Mouse (Mus musculus) right cerebral cortex, adult 2 months (tissue): ENCODE measurements around the gene N4bp2.

ENCODE experiments used
- DNase-seq, 2 experiments: peaks; one replicate each; pipeline ENCODE4 v3.0.0; 2021 to 2022; ENCODE audit warnings: low spot score in 2 of 2

Gene N4bp2

DNA sequence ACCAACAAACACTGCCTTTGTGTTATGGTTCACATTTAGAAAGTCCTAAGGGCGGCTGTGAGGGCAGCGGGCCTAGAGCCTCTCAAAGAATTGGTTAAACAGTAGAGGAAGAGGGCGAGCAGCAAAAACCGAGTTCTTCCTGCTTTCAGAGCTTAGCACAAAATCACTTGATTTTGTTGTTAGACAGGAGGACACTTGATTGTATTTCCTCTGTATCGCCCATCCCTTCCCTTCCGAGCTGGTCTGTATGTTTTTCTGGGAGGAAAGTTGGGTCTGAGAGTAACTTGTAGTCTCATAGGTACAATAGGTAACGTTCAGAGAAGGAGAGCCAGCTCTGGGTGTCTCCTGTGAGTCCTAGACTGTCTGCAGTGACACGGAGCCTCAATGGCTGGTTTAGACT, 63.8 kb downstream of the N4bp2 start:
- DNase-seq, result no peak

GRCm38 (mm10) chr5:65828261-65828660, 64.9 kb downstream of the N4bp2 start:
- no peak for DNase-seq

GRCm38 (mm10) chr5:65829059-65829458, 65.7 kb downstream of the N4bp2 start:
- no peak for DNase-seq

DNA sequence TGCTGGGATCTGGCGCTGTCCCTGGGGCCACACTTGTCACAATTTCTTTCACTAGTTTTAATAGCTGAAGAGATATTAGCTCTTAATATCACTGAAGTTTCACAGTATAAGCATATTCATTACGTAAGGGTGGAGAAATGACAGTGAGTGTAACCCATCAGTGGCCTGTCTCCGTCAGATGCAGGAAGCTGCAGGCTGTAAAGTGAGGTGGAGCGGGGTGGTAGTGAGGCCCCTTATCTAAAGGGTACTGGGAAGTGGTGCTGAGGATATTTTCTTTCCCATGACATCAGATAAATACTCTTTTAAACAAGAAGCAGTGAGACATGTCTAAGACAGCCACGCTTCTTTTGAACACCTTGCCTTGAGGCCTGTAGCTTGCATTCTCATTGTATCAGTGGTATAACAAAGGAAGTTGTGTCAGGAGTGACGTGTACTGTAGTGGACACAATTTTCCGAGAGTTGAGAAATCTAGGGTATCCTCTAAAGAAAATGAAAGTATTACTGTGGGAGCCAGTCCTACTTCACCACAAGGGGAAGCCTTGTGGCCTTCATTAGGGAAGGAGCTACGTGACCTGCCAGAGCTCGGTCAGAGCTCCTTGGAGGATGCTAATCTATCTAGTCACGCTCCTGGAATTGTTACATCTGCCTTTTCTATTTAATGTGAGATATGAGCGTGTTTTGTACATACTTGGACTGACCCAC, 68.7 kb downstream of the N4bp2 start:
- DNase-seq, result no peak

DNA sequence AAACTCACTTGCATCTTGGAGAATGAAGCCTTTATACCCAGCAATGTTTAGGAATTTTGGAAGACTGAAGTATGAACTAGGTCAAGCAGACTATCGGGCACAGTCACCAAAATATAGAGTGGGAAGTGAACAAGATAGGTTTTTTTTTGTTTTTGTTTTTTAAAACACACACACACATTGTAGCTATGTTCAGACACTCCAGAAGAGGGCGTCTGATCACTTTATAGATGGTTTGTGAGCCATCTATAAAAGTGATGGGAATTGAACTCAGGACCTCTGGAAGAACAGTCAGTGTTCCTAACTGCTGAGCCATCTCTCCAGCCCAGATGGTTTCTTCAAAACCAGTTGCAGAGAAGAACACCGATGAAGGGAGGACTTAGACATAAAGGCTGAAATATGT, 69.8 kb downstream of the N4bp2 start:
- DNase-seq, result no peak

DNA sequence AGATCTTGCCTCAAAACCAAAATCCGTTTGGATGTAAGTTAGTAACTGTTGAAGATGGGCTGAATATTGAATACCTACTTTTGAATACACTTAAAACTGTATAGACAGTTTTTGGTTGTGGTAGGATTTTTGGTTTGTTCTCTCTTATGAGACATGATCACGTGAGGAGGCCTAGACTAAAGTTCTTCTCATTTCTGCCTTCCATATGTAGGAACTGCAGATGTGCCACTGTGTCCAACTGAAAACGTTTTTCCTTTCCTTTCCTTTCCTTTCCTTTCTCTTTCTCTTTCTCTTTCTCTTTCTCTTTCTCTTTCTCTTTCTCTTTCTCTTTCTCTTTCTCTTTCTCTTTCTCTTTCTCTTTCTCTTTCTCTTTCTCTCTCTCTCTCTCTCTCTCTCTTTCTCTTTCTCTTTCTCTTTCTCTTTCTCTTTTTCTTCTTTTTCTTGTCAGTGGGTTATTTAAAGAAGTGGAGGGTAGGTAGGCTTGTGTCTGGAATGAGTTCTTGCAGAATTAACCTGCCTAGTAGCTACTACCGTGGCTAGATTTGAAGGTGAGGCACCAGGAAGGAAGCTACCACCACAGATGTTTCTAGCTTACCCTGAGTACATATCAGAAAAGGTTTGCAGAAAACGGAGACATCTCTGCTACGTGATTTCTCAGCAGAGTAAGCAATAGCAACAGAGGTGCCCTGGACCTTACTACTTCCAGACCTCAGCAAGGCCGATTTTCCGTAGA, 70.6 kb downstream of the N4bp2 start:
- no peak for DNase-seq

DNA sequence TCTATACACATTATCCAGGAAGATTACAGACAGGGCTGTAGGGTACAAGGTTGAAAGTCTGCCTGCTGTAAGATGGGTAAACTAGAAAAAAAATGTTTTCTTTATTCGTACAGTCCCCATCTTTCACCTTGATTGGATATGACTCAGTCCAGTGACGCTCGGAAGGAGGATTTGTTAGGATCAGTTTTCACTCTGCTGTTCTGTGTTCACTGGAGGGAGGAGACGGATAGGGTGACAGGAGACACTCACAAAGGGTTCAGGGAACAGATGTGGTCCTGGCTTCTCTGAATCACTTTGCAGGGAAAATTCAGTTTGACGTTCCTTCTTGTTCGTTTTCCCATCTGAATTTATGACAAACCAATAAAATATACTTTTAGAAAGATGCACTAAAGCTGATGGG, 74.7 kb downstream of the N4bp2 start:
- no peak for DNase-seq

DNA sequence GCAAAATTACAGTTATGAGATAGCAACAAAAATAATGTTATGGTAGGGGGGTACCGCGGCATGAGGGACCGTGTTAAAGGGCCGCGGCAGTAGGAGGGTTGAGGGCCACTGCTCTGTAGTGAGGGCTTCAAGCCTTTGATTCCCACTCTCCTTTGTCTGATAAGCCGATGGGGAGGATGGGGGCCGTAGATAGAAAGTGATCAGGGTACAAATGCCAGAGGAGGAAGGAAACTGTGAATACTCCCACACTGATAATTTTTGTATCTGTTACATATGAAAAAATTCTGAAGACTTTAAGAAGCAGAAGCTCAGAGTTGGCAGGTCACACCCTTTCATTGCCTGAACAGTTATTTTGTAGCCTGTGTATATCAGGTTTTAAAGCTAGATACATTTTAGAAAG, 79.6 kb downstream of the N4bp2 start:
- DNase-seq, result no peak

DNA sequence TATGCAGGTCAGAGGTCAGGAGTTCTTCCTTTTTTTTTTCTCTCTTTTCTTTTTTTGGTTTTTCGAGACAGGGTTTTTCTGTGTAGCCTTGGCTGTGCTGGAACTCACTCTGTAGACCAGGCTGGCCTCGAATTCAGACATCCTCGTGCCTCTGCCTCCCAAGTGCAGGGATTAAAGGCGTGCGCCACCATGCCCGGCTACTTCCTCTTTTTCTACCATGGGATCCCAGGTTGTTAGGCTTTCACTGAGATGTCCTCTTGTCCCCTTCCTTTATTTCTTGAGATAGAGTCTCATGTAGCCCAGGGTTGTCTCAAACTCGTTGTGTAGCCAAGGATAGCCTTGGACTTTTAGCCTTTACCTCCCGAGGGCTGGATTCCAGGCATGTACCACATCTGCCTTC, 83.2 kb downstream of the N4bp2 start:
- DNase-seq, result no peak

- no peak for DNase-seq
Observed at GRCm38 (mm10) chr5:65846958-65847357, 83.6 kb downstream of the N4bp2 start.

GRCm38 (mm10) chr5:65847656-65848055, 84.3 kb downstream of the N4bp2 start:
- DNase-seq, result no peak

- no peak for DNase-seq
Observed at GRCm38 (mm10) chr5:65850765-65851164, 87.4 kb downstream of the N4bp2 start.

DNA sequence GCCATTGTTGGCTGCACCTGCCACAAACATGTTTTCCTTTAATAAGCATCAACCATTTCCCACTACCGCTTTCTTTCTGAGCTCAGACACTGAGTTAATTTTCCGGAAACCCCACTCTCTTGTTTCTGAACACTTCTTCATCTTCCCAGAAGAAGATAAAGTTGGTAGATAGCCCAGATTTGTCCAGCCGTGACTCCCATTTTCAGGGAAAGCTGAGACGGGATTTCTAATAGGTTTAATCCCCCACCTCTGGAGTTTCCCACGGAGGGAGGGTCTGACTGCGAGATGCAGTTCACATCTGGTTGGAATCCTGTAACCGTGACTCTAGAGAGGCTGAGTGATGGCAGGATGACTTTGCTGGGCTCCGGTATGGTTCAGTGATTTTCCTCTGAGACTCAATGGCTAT, 91.5 kb downstream of the N4bp2 start:
- DNase-seq, result no peak

- no peak for DNase-seq
Observed at GRCm38 (mm10) chr5:65855571-65855970, 92.2 kb downstream of the N4bp2 start.

GRCm38 (mm10) chr5:65856591-65857411, 93.5 kb downstream of the N4bp2 start:
- no peak for DNase-seq

- no peak for DNase-seq
Observed at GRCm38 (mm10) chr5:65857935-65858334, 94.6 kb downstream of the N4bp2 start.

GRCm38 (mm10) chr5:65858355-65858754, 95.0 kb downstream of the N4bp2 start:
- DNase-seq, result no peak

- DNase-seq, result no peak
Observed at GRCm38 (mm10) chr5:65858898-65859297, 95.6 kb downstream of the N4bp2 start.

DNA sequence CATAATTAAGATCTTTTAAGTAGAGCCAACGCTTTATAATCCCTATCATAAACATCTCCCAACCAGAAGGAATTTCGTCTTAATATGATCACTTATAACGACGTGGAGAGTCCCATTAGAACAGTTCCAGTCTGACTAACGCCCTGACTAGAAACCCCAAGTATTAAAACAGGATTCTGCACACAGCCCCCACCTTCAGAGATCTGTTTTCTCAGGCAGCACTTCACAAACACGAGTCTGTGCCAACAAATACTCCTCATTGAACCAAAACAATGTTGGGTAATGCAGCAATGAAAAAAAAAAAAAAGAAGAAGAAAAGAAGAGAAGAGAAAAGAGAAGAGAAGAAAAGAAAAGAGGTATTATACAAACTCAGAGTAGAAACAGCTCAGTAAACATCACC, 96.1 kb downstream of the N4bp2 start:
- no peak for DNase-seq

DNA sequence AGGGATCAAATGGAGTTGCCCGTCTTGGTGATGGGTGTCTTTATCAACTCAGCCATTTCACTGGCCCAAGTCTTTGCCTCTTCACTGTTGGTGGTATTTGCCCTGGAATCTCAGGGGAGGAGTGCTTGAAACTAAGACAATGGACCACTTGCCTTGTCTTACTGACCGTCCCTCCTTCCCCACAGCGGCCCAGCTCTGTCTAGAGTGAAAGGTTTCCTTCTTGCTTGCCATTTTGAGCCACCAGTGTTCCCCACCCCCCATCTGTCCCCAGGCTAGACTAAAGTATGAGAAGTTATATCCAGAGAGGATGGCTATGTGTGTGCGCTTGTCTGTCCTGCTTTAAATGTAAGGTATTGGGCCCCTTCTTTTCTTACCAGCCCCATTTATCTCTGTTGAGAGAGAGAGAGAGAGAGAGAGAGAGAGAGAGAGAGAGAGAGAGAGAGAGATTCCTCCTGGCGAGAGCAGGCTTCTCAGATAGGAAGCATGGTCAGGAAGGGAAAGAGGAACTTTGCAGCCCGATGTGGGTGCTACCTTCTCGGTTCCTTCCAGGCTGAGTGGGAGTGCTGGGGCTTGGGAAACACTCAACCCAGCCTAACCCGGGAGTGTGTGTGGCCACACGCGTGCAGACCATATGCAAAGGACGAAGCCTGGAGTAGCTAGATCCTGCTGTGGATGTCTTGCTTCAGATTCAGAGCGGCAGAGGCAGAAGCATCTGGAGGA, 97.1 kb downstream of the N4bp2 start:
- no peak for DNase-seq

GRCm38 (mm10) chr5:65861154-65861944, 98.0 kb downstream of the N4bp2 start, which contains the start of gene Rhoh:
Rhoh (plus strand) TSS chr5:65861213.
- no peak for DNase-seq
